Mouse (Mus musculus) T-helper 17 cell (primary cell): Measurements from ENCODE around the gene Prr13.

Experiments used
- in situ Hi-C, 2 experiments: fragments of 300-600 bp; cut with MboI, MseI; formaldehyde crosslinking; loops; 1 replicate in 1 of 2; 2 replicates in 1 of 2; pipeline ENCODE4 v1.15.1; 2025; ENCODE audit warnings: high pct_unique_total_duplicates in 2 of 2

Prr13 gene

GRCm38 (mm10) chr15:102503924-102504782 lies 45.3 kb downstream of the Prr13 start:
- in situ Hi-C loops: loop anchor here (10.0 to 25.0 kb wide), 2 partner anchors 419 to 733 kb away; partner anchors contain the start of genes Cbx5 (in 1 of the 2) and Hnrnpa1 (in 1 of the 2)

- in situ Hi-C loops: loop anchor here (10.0 to 25.0 kb wide), 2 partner anchors 420 to 732 kb away; partner anchors contain the start of genes Cbx5 (in 1 of the 2) and Hnrnpa1 (in 1 of the 2)
These were observed 46.4 kb downstream of the Prr13 start for GRCm38 (mm10) chr15:102505073-102505769.

- in situ Hi-C loops: loop anchor here (10.0 to 25.0 kb wide), 2 partner anchors 421 to 731 kb away; partner anchors contain the start of genes Cbx5 (in 1 of the 2) and Hnrnpa1 (in 1 of the 2)
These were observed 47.1 kb downstream of the Prr13 start for GRCm38 (mm10) chr15:102505770-102506463.

GRCm38 (mm10) chr15:102506464-102506830 lies 47.6 kb downstream of the Prr13 start:
- in situ Hi-C loops: loop anchor here (10.0 to 25.0 kb wide), 2 partner anchors 422 to 731 kb away; partner anchors contain the start of genes Cbx5 (in 1 of the 2) and Hnrnpa1 (in 1 of the 2)

- in situ Hi-C loops: loop anchor here (10.0 to 25.0 kb wide), 2 partner anchors 422 to 730 kb away; partner anchors contain the start of genes Cbx5 (in 1 of the 2) and Hnrnpa1 (in 1 of the 2)
These were observed 48.0 kb downstream of the Prr13 start for GRCm38 (mm10) chr15:102506864-102507263.

GRCm38 (mm10) chr15:102507561-102507960 lies 48.7 kb downstream of the Prr13 start:
- in situ Hi-C loops: loop anchor here (10.0 to 25.0 kb wide), 2 partner anchors 423 to 730 kb away; partner anchors contain the start of genes Cbx5 (in 1 of the 2) and Hnrnpa1 (in 1 of the 2)

GRCm38 (mm10) chr15:102508336-102508735 lies 49.5 kb downstream of the Prr13 start:
- in situ Hi-C loops: loop anchor here (10.0 to 25.0 kb wide), 2 partner anchors 424 to 729 kb away; partner anchors contain the start of genes Cbx5 (in 1 of the 2) and Hnrnpa1 (in 1 of the 2)

GRCm38 (mm10) chr15:102510110-102510509 lies 51.3 kb downstream of the Prr13 start:
- in situ Hi-C loops: loop anchor here in 1 of 2 experiments (25.0 kb wide), 1 partner anchor 727 kb away; the partner anchor contains the start of genes Cbx5 and Hnrnpa1

GRCm38 (mm10) chr15:102510590-102511284 lies 51.9 kb downstream of the Prr13 start:
- in situ Hi-C loops: loop anchor here in 1 of 2 experiments (25.0 kb wide), 1 partner anchor 727 kb away; the partner anchor contains the start of genes Cbx5 and Hnrnpa1

GRCm38 (mm10) chr15:102511285-102511833 lies 52.5 kb downstream of the Prr13 start:
- in situ Hi-C loops: loop anchor here in 1 of 2 experiments (25.0 kb wide), 1 partner anchor 726 kb away; the partner anchor contains the start of genes Cbx5 and Hnrnpa1

GRCm38 (mm10) chr15:102512010-102512409 lies 53.2 kb downstream of the Prr13 start:
- in situ Hi-C loops: loop anchor here in 1 of 2 experiments (25.0 kb wide), 1 partner anchor 725 kb away; the partner anchor contains the start of genes Cbx5 and Hnrnpa1
